Mouse (Mus musculus) CH12.LX (cell line): ENCODE measurements around the gene Als2cl.

Experiments used
- CTCF ChIP-seq, 2 experiments: IDR thresholded peaks in 1 of 2; conservative IDR thresholded peaks in 1 of 2; 2 replicates each; pipeline ENCODE4 v1.5.1; 2011 to 2012; ENCODE audit warnings: low read depth in 2 of 2, low read length in 2 of 2, improper control_type of control experiment in 1 of 2, inconsistent platforms in 1 of 2, mild to moderate bottlenecking in 1 of 2, moderate library complexity in 1 of 2
- EP300 ChIP-seq: IDR thresholded peaks from 2 replicates; pipeline ENCODE4 v1.6.1; 2011; ENCODE audit warnings: low read length, improper control_type of control experiment
- KAT2A ChIP-seq: IDR thresholded peaks from 2 replicates; pipeline ENCODE4 v1.6.1; 2012; ENCODE audit warnings: low read length, improper control_type of control experiment, inconsistent platforms; ENCODE audit not compliant: insufficient replicate concordance
- POLR2A ChIP-seq: IDR thresholded peaks from 2 replicates; pipeline ENCODE4 v1.6.1; 2011; ENCODE audit warnings: low read depth, mild to moderate bottlenecking, improper control_type of control experiment, low read length
- ZC3H11A ChIP-seq: IDR thresholded peaks from 2 replicates; pipeline ENCODE4 v1.6.1; 2012; ENCODE audit warnings: low read depth, mild to moderate bottlenecking, inconsistent platforms, low read length, improper control_type of control experiment
- ZNF384 ChIP-seq: IDR thresholded peaks from 2 replicates; pipeline ENCODE4 v1.6.1; 2012; ENCODE audit warnings: low read depth, low read length, improper control_type of control experiment, inconsistent platforms

DNA sequence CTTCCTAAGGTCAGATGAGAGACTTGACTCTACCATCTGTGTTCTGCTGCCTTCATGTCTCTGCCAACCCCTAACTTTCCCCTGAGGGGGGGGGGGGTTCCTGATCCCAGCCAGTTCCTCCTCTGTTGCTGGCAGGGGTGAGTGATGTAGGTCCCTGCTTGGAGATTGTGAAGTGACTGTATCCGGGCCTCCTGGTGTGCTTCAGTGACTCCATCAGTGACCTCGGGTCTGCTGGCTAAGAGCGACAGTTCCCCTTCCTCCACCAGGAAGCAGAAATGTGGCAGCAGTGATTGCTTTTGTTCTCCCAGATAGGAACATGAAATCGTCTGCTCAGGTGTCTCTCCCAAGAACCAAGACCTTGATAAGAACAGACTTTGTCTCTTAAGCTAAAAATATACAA is 22.8 kb upstream of the Als2cl start:
- TF ChIP-seq CTCF (conservative IDR thresholded peaks at IDR 0.05 in 1 of 2, IDR thresholded peaks at IDR 0.05 in 1 of 2; ENCODE audit: low read depth in 2 of 2, low read length in 2 of 2): no peak
- no peak for TF ChIP-seq ZC3H11A
- no peak for TF ChIP-seq POLR2A
- no peak for TF ChIP-seq EP300
- no peak for TF ChIP-seq ZNF384
- no peak for TF ChIP-seq KAT2A
